Mouse (Mus musculus): Measurements from ENCODE around the gene Celsr1. TPM values are rescaled to one million over a fixed set of nuclear protein-coding genes. Genes with fewer than 3 reads are reported as not detected.

Gene Celsr1
- total RNA-seq, 2 experiments from 2014 or later, result 4.1 to 4.7 TPM

GRCm38 (mm10) chr15:86034781-86035360 is 1.3 kb upstream of the Celsr1 start:
- no peak for DNase-seq

GRCm38 (mm10) chr15:86034021-86034523 is 495 bp upstream of the Celsr1 start:
- DNase-seq, result no peak

GRCm38 (mm10) chr15:86032811-86033190 is 776 bp downstream of the Celsr1 start:
- no peak for DNase-seq

GRCm38 (mm10) chr15:86029981-86030380 is 3.6 kb downstream of the Celsr1 start:
- DNase-seq, result no peak

- DNase-seq, result no peak
These were observed 5.7 kb downstream of the Celsr1 start for GRCm38 (mm10) chr15:86027871-86028270.

- no peak for DNase-seq
These were observed 11.6 kb downstream of the Celsr1 start for GRCm38 (mm10) chr15:86021971-86022370.

- DNase-seq, result no peak
These were observed 12.3 kb downstream of the Celsr1 start for GRCm38 (mm10) chr15:86021301-86021700.

- no peak for DNase-seq
These were observed 13.6 kb downstream of the Celsr1 start for GRCm38 (mm10) chr15:86020008-86020407.

- no peak for DNase-seq
These were observed 14.6 kb downstream of the Celsr1 start for GRCm38 (mm10) chr15:86018753-86019512.

GRCm38 (mm10) chr15:86017336-86017735 is 16.2 kb downstream of the Celsr1 start:
- no peak for DNase-seq

GRCm38 (mm10) chr15:86015860-86016541 is 17.6 kb downstream of the Celsr1 start:
- DNase-seq, result no peak

GRCm38 (mm10) chr15:86015026-86015425 is 18.6 kb downstream of the Celsr1 start:
- DNase-seq, result no peak

- DNase-seq, result no peak
These were observed 19.9 kb downstream of the Celsr1 start for GRCm38 (mm10) chr15:86013656-86014055.

- DNase-seq, result no peak
These were observed 20.4 kb downstream of the Celsr1 start for GRCm38 (mm10) chr15:86013130-86013529.

- DNase-seq, result no peak
These were observed 25.9 kb downstream of the Celsr1 start for GRCm38 (mm10) chr15:86007690-86008121.

GRCm38 (mm10) chr15:86005691-86006525 is 27.7 kb downstream of the Celsr1 start:
- no peak for DNase-seq

GRCm38 (mm10) chr15:86004048-86004447 is 29.5 kb downstream of the Celsr1 start:
- no peak for DNase-seq

- DNase-seq, result no peak
These were observed 32.8 kb downstream of the Celsr1 start for GRCm38 (mm10) chr15:86000706-86001292.

- no peak for DNase-seq
These were observed 34.9 kb downstream of the Celsr1 start for GRCm38 (mm10) chr15:85998525-85999230.

GRCm38 (mm10) chr15:85996031-85996765 is 37.4 kb downstream of the Celsr1 start:
- DNase-seq, result no peak

All from layer of hippocampus, postnatal 36 days (tissue).